Mouse (Mus musculus): Measurements from ENCODE around the gene Kbtbd4.
A peak's percentile ranks its signal among the peaks of the same experiment; 100 is the strongest.

Kbtbd4 gene

DNA sequence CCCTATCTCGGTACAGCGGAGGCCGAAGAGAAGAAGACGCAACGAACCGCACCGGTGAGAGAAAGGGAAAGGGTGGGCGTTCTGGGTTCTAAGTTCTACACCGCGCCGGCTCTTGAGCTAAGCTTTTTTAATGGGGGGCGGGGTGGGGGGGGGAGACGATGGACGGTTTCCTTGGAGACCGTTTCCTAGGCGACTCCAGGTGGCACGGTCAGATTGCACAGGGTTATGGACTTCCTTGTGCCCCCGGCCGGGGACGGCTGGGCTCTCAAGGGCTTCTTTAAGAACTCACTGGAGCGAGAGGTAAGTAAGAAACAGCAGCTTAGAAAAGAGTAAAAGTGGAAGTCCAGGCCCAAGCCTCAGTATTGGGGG is 300 bp downstream of the Kbtbd4 start:
- DNase-seq (ENCODE audit: low read depth, low spot score) = no peak

GRCm38 (mm10) chr2:90906721-90907120 is 2.2 kb downstream of the Kbtbd4 start:
- DNase-seq (ENCODE audit: low read depth, low spot score) = no peak

DNA sequence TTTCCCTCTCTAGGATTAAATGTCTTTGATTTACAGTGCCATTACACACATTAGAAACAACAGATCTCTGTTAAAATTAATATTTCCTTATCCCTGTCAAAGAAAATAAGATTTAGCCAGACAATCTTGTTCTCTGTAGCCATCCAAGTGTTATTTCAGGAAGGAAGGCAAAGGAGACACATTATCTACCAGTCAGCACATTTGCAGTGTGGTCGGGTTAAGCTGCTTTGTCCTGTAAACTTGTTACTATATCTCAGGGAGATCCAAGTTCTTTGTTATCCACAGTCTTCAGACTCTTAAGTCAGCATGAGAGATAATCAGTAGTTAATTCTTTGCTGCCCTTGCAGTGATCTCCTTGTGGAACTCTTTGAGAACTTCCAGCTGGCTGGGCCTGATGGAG is 6.3 kb downstream of the Kbtbd4 start:
- no peak for DNase-seq (ENCODE audit: low read depth, low spot score)

DNA sequence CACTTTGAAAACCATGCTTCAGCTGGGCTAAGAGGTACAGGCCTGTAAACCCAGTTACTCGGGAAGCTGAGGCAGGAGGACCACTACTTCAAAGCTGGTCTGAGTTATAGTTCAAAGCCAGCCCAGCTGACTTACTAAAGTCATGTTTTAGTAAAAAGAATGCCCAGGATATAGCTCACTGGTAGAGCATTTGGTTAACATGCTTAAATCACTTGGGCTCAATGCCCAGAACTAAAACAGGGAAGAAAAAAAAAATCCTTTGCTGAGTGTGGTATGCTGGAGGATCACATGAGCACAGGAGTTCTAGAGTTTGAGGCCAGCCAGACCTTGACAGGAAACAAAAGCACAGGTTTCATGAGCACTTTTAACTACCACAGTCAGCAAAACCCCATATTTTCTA is 7.1 kb downstream of the Kbtbd4 start:
- no peak for DNase-seq (ENCODE audit: low read depth, low spot score)

DNA sequence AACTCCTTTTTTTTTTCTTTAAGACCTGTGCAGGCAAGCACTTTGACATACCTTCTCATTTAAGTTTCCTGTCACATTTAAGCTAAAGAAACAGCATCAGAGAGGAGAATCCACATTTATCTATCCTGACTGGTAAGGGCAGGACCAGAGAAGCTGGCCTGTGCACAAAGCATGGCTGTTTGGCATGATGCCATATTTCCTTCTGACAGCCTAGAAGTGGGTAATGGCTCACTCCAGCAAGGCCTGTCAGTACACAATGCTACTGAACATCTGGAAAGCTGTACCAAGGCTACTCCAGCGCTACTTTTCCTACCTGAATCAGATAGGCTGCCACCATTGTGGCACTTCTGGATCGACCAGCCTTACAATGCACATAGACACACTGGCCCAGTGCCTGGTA is 9.1 kb downstream of the Kbtbd4 start:
- DNase-seq (ENCODE audit: low read depth, low spot score) = no peak

DNA sequence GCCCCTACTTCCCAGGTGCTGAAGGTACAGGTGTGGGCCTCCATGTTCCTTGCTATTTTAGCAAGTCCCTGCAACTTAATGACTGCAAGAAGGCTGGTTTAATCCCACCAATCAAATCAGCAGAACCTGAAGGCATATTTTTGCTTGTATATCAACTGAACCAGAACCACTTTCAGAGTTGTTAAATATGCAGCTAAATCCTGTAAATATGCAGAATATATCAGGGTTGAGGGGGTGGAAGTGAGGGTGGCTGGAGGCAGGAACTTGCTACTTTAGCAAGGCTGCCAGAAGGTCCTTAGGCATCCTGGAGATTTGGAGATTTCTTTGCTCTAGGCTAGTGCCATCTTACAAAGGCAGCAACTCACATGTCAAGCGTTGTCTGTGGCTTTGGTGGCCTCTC is 11.0 kb downstream of the Kbtbd4 start:
- DNase-seq (ENCODE audit: low read depth, low spot score) = no peak

GRCm38 (mm10) chr2:90916560-90917232 is 12.2 kb downstream of the Kbtbd4 start:
- DNase-seq (ENCODE audit: low read depth, low spot score) = no peak

DNA sequence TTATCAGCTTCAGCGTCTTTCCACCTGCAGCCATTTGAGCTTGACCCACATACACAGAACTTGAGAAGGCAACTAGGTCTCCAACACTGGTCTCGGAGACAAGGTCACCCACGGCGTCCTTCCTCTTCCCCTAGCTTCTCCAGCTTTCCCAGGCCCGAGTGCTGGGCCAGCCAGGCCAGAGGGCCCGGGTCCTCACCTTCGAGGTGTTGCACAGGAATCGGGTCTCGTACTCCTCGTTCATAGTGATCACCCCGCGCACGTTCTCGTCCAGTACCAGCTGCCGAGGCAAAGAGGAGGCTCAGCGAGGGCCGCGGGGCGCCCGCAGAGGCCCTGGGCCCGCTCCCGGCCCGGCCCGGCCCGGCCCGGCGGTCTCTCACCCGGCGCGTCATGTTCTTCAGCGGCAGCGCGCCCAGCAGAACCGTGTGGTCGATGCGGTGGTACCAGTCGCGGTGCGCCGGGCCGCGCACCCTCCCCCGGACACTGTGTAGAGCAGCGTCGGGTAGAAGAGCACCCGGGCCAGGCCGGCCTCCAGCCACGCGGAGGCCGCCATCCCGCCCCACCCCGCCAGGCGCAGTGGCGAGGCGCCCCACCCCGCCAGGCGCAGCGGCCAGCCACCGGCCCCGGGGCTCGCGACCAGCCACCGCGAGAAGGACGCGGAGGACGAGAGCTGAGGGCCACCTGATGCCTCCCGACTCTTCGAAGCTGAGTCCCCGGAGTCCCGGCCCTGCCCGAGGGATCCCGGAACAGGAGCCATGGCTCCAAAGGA is 12.9 kb downstream of the Kbtbd4 start:
- DNase-seq (ENCODE audit: low read depth, low spot score) = peak; percentile 75

- DNase-seq (ENCODE audit: low read depth, low spot score) = peak; percentile 67
These were observed 13.6 kb downstream of the Kbtbd4 start for GRCm38 (mm10) chr2:90917999-90918698.

GRCm38 (mm10) chr2:90921178-90921577 is 16.6 kb downstream of the Kbtbd4 start:
- DNase-seq (ENCODE audit: low read depth, low spot score) = no peak

DNA sequence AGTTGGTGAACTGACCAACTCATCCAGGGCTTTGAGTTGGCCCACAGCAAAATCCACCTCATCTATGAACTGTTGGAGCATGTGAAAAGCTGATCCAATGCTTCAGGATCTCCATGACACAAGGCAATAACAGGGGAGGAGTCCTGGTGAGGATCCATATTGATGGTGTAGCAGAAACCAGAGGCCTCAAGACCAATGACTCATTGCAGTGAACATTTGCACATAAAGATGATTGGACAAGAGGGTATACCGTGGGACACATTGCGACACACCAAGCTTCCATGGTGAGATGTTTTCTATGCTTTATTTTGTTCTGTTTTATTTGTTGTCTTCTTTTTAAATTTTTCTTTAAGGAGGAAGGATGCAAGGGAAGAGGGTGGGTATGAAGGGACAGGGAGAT is 18.1 kb downstream of the Kbtbd4 start:
- DNase-seq (ENCODE audit: low read depth, low spot score) = no peak

DNA sequence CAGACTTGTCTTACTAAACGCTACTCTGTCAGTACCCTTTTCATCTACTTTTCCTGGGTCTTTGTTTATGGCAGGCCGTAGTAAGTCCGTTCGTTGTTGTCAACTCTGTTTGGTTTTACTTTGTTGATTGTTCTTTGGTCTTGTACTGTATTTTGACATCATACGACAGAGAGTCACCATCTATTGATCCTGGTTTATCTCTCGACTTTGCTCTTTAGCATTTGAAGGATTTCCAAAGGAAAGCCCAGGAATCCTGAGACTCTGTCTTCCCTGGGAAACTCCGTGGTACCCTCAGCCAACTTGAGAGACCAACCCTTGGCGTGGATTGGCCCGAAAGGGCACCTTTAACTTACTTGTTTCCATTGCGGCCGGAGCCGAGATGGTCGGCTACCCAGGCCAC is 24.0 kb downstream of the Kbtbd4 start:
- DNase-seq (ENCODE audit: low read depth, low spot score) = no peak

- no peak for DNase-seq (ENCODE audit: low read depth, low spot score)
These were observed 27.3 kb downstream of the Kbtbd4 start for GRCm38 (mm10) chr2:90931829-90932228.

DNA sequence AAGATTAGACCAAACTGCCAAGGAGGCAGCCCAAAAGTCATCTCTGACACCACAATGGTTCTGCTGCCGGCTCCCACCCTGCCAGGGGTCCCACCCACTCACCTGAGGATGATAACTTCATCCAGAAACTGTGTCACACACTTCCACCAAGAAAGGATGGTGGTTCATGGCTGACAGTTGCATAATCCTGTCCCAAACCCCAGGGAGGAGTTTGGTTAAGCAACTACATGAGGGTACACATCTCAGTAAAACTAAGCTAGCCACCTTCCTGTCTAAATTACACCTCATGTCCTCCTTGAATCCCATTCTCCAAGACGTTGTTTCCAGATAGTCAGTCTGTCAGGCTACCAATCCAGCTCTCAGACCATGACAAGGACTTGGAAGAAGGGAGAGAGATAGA is 27.7 kb downstream of the Kbtbd4 start:
- no peak for DNase-seq (ENCODE audit: low read depth, low spot score)

DNA sequence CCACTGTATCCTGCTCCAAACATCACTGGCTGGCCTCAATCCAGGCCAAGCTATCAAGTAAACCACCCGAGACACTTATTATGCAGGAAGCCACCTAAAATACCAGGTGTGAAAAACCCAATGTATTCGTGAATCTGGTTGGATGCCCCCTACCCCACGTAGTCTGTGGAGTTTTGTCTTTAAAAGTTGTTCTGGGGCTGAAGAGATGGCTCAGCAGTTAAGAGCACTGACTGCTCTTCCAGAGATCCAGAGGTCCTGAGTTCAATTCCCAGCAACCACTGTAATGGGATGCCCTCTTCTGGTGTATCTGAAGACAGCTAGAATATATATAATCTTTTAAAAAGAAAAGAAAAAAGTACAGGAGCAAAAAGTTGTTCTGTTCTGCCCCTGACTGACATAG is 33.8 kb downstream of the Kbtbd4 start:
- no peak for DNase-seq (ENCODE audit: low read depth, low spot score)

DNA sequence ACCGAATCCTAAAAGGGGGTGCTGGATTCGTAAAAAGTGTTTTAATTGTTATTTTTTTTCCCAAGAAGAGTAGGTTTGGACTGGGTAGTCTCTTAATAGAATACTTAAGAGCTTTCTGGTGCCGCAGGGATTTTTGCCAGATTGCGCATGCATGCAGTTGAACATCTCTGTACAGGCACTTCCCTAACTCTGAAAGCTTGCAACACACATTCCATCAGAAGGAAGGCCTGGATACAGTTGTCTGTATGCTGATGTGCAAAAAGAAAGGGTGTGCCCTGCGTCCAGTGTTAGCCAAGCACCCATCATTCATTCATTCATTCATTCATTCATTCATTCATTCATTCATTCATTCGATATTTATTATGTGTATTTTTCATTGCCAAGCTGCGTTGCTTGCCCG is 35.2 kb downstream of the Kbtbd4 start:
- DNase-seq (ENCODE audit: low read depth, low spot score) = no peak

- DNase-seq (ENCODE audit: low read depth, low spot score) = peak; percentile 93
These were observed 36.0 kb downstream of the Kbtbd4 start, which contains the start of gene Celf1 for GRCm38 (mm10) chr2:90940233-90941229. Celf1 (plus strand) TSS chr2:90940382.

DNA sequence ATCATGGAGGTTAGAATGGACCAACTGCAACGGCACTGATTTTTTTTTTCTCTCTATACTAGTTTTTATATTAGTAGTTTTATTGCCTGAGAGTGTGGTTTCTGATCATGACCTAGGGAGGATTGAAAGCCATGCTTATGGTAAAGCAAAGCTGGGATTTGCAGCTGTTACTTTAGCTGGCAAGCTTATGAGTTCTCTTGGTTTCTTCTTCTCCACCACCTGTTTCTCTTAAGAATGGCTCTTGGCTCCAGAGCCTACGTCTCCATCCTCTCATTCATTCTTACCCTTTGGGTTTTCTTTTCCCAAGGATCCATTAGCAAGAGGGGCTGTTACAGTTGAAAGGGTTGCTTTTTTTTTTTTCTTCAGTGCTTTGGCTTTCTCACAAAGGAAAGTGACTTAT is 37.2 kb downstream of the Kbtbd4 start:
- no peak for DNase-seq (ENCODE audit: low read depth, low spot score)

DNA sequence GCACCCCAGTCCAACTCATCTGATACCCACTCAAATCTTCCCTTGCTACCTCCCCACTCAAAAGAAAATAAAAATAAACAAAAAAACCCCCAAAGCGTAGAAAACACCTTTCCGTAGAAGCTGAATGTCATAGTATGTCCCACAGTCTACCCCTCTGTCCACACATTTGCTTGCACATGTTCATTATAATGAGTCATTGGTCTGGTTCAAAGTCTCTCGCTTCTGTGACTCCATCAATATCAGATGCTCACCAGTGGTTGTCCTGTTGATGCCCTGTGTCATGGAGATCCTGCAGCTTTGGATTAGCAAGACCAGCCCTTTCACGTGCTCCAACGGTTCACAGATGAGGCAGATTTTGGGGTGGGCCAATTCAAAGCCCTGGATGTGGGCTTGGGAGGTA is 45.6 kb downstream of the Kbtbd4 start:
- no peak for DNase-seq (ENCODE audit: low read depth, low spot score)

DNA sequence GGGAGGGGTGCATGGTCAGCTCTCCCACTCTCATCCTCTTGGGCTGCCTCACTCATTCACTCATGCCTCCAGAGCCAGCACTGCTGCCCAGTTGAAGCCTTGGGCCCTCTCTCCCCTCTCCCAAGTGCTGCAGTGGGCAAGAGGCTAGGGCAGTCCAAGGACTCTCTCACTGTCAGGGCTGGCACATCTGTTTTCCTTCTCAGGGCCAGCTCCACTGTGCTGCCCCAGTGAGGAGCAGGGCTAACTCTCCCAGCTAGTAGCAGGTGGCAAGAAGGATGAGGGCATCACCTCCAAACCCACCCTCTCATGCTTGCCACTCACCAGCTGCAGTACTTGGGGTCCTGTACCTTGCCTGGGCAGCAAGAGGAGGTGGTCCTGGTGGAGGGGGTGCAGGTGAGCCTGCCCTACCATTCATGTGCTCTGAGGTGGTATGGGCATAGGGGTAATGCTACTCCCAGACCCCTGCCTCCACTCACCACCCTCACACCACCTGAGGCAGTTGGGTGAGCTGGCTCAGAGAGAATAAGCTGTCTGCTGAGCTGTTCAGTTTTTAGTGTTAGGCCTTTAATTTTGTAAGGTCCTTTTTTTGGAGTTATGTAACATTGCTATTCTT is 46.1 kb downstream of the Kbtbd4 start:
- no peak for DNase-seq (ENCODE audit: low read depth, low spot score)

DNA sequence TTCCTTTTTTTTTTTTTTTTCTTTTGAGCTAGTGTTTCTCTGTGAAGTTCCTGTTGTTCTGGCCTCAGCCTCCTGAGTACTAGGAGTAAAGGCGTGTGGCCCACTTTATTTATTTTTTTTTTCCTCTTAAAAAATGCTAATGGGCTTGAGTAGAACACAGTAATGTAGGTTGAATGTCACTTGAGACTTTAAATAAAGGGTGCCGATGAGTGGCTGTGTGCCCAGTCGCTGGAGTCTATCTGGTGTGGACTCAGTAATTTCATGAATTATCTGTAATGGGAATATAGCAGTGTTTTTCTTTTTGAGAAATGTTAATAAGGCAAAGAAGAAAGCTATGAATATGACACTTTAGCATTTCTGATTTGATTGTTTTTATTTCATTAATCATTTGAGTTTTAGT is 48.9 kb downstream of the Kbtbd4 start:
- DNase-seq (ENCODE audit: low read depth, low spot score) = no peak

Data from CD4-positive helper T cell, adult 2 months (primary cell).